Mouse (Mus musculus): ENCODE results near the gene Tex48. TPM values are rescaled to one million over a fixed set of nuclear protein-coding genes. Genes with fewer than 3 reads are reported as not detected.

The Tex48 gene
- total and polyA plus RNA-seq, 3 experiments = not detected

DNA sequence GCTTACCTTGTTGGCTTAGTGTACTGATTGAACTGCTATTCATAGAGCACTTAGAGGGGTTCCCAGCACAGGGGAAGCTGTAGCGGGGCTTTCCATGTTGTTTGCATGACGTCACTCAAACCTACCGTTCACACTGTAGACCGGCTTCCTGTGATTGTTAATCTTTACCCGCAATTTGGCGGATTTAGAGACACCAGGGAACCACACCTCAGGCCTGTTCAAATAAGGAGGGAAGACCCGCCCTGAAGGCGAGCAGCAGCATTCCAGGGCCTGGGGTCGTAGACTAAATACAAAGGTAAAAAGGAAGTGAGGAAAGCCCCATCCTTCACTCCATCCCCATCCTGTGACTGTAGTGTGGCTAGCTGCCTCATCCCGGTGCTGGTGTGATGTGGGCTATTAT, 27.0 kb downstream of the Tex48 start:
- Histone ChIP-seq H3K27me3 (ENCODE audit: control insufficient read depth in 1 of 2, insufficient read depth in 2 of 2, low read length in 2 of 2) (no peaks in the 10 kb centered on the region), H3K4me1 (ENCODE audit: control insufficient read depth in 1 of 2, insufficient read depth in 2 of 2, low read length in 2 of 2) (0 out of 4 replicates have a peak, but pooled peaks cover 0 to 4% of the 10 kb centered on the region in 2 experiments), H3K4me3 (ENCODE audit: control insufficient read depth in 1 of 2, insufficient read depth in 1 of 2, low read depth in 2 of 2, low read length in 2 of 2) (no peak overlapping the region), H3K9me3 (replicated peaks; ENCODE audit: insufficient read depth, low read length) (no peaks in the 10 kb centered on the region), H3K27ac (ENCODE audit: control insufficient read depth, low read depth, low read length) (no peak overlapping the region), H3K9ac (ENCODE audit: control insufficient read depth, low read depth, low read length, poor library complexity, severe bottlenecking) (no peak overlapping the region), H3K36me3 (ENCODE audit: control insufficient read depth in 1 of 2, insufficient read depth in 2 of 2, low read length in 2 of 2) (no peaks in the 10 kb centered on the region), H3K79me2 (ENCODE audit: control insufficient read depth, insufficient read depth, low read length, poor library complexity) (no peaks in the 10 kb centered on the region)
- TF ChIP-seq GATA1 (IDR thresholded peaks at IDR 0.05; ENCODE audit: low read depth, low read length) (no peak), ETS1 (IDR thresholded peaks at IDR 0.05; ENCODE audit: low read depth, low read length) (no peak), RCOR1 (IDR thresholded peaks at IDR 0.05; ENCODE audit: low read depth, low read length) (no peak), TAL1 (IDR thresholded peaks at IDR 0.05; ENCODE audit: low read length) (no peak), MAFK (IDR thresholded peaks at IDR 0.05; ENCODE audit: borderline replicate concordance, low read depth, low read length) (no peak), MEF2A (IDR thresholded peaks at IDR 0.05; ENCODE audit: extremely low read depth, insufficient replicate concordance, low read depth, low read length, poor library complexity, severe bottlenecking) (no peak), POLR2AphosphoS2 (IDR thresholded peaks at IDR 0.05; ENCODE audit: low read length) (no peak), ZMIZ1 (IDR thresholded peaks at IDR 0.05; ENCODE audit: low read depth, low read length) (no peak), GABPA (IDR thresholded peaks at IDR 0.05; ENCODE audit: low read depth, low read length) (no peak), BHLHE40 (IDR thresholded peaks at IDR 0.05; ENCODE audit: borderline replicate concordance, low read depth, low read length) (no peak), MAZ (IDR thresholded peaks at IDR 0.05; ENCODE audit: low read depth, low read length) (no peak), KAT2A (conservative IDR thresholded peaks at IDR 0.05; ENCODE audit: low read depth, low read length) (no peak), MAX (IDR thresholded peaks at IDR 0.05; ENCODE audit: low read length) (no peak), JUND (IDR thresholded peaks at IDR 0.05; ENCODE audit: low read depth, low read length) (no peak), USF2 (IDR thresholded peaks at IDR 0.05; ENCODE audit: borderline replicate concordance in 1 of 2, insufficient read depth in 1 of 2, low read depth in 1 of 2, low read length in 2 of 2) (no peak), CHD1 (IDR thresholded peaks at IDR 0.05; ENCODE audit: low read depth, low read length) (no peak), HCFC1 (IDR thresholded peaks at IDR 0.05; ENCODE audit: low read depth, low read length) (no peak), MYB (IDR thresholded peaks at IDR 0.05; ENCODE audit: low read depth, low read length) (no peak)
- DNase-seq (ENCODE audit: low read depth, low spot score) = no peak

DNA sequence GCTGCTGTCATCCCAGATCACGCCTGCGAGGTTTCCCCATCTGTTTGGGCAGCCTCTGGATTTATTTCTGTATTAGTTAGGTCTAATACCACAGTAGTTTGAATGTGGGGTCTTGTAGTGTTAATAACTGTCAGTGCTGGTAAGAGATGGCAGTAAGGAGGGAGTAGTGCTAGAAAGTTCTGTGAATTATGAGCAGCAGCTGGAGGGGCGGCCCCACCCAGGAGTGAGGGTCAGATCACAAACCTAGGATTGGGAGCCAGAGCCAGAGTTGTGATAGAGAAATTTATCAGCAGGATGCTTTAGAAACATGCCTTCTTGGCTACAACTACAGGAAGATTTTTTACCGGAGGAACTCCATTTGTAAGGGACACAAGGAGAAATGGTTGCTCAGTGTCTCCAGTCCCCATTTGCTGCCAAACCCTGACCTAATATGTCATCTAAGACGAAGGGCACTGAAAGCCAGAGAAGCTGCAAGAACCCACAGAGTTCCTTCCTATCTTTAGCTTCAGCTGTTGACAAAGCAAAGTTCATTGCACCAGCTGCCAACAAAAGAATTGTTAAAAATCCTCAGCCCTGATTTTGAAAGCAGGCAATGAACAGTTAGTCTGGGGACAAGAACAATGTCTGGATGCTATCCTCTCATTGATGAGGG, 27.6 kb downstream of the Tex48 start:
- no peak for DNase-seq (ENCODE audit: low read depth, low spot score)
- no peaks in the 10 kb centered on the region for H3K27me3 ChIP-seq (ENCODE audit: control insufficient read depth in 1 of 2, insufficient read depth in 2 of 2, low read length in 2 of 2)
- H3K9ac ChIP-seq (ENCODE audit: control insufficient read depth, low read depth, low read length, poor library complexity, severe bottlenecking) = no peak overlapping the region
- TF ChIP-seq MEF2A (IDR thresholded peaks at IDR 0.05; ENCODE audit: extremely low read depth, insufficient replicate concordance, low read depth, low read length, poor library complexity, severe bottlenecking) (no peak), TAL1 (IDR thresholded peaks at IDR 0.05; ENCODE audit: low read length) (no peak), MAZ (IDR thresholded peaks at IDR 0.05; ENCODE audit: low read depth, low read length) (no peak), CTCF (IDR thresholded peaks at IDR 0.05 in 2 of 3, conservative IDR thresholded peaks at IDR 0.05 in 1 of 3; ENCODE audit: control insufficient read depth in 1 of 3, insufficient read depth in 1 of 3, low read depth in 2 of 3, low read length in 3 of 3, poor library complexity in 1 of 3, severe bottlenecking in 1 of 3) (no peak), ZKSCAN1 (IDR thresholded peaks at IDR 0.05; ENCODE audit: low read depth, low read length) (no peak), E2F4 (IDR thresholded peaks at IDR 0.05; ENCODE audit: borderline replicate concordance, low read depth, low read length) (no peak), TCF12 (IDR thresholded peaks at IDR 0.05; ENCODE audit: low read depth, low read length) (no peak), BHLHE40 (IDR thresholded peaks at IDR 0.05; ENCODE audit: borderline replicate concordance, low read depth, low read length) (no peak)
- H3K79me2 ChIP-seq (ENCODE audit: control insufficient read depth, insufficient read depth, low read length, poor library complexity) = no peaks in the 10 kb centered on the region
- no peak overlapping the region for H3K27ac ChIP-seq (ENCODE audit: control insufficient read depth, low read depth, low read length)
- no peak overlapping the region for H3K4me3 ChIP-seq (ENCODE audit: control insufficient read depth in 1 of 2, insufficient read depth in 1 of 2, low read depth in 2 of 2, low read length in 2 of 2)
- 0 out of 4 replicates have a peak, but pooled peaks cover 0 to 4% of the 10 kb centered on the region in 2 experiments for H3K4me1 ChIP-seq (ENCODE audit: control insufficient read depth in 1 of 2, insufficient read depth in 2 of 2, low read length in 2 of 2)
- no peaks in the 10 kb centered on the region for H3K9me3 ChIP-seq (replicated peaks; ENCODE audit: insufficient read depth, low read length)
- H3K36me3 ChIP-seq (ENCODE audit: control insufficient read depth in 1 of 2, insufficient read depth in 2 of 2, low read length in 2 of 2) = no peaks in the 10 kb centered on the region

Data from MEL (cell line).